Mouse (Mus musculus) forebrain, embryonic 10.5 days (tissue): ENCODE data around the gene Ift52. TPM values are rescaled to one million over a fixed set of nuclear protein-coding genes. Genes with fewer than 3 reads are reported as not detected.

Experiments used
- DNase-seq: peaks from one replicate; pipeline ENCODE4 v3.0.0-alpha.2; 2017; ENCODE audit warnings: low spot score; ENCODE audit errors: extremely low spot score
- H3K27ac ChIP-seq: fragments of 300-500 bp; sonication (generic); 2 replicates; pipeline ENCODE4 v1.5.1; 2016; ENCODE audit warnings: mild to moderate bottlenecking
- H3K27me3 ChIP-seq: fragments of 300-500 bp; sonication (generic); 2 replicates; pipeline ENCODE4 v1.6.1; 2016; ENCODE audit warnings: mild to moderate bottlenecking; ENCODE audit not compliant: poor library complexity, severe bottlenecking
- H3K36me3 ChIP-seq: fragments of 300-500 bp; sonication (generic); replicated peaks from 2 replicates; pipeline ENCODE4 v1.6.1; 2016; ENCODE audit warnings: mild to moderate bottlenecking, moderate library complexity
- H3K4me1 ChIP-seq: fragments of 300-500 bp; sonication (generic); 2 replicates; pipeline ENCODE4 v1.6.1; 2016
- H3K4me3 ChIP-seq: fragments of 300-500 bp; sonication (generic); 2 replicates; pipeline ENCODE4 v1.5.1; 2016; ENCODE audit warnings: mild to moderate bottlenecking, moderate library complexity
- H3K9me3 ChIP-seq: fragments of 300-500 bp; sonication (generic); 2 replicates; pipeline ENCODE4 v1.6.1; 2016; ENCODE audit warnings: mild to moderate bottlenecking, moderate library complexity
- WGBS: fragments of 180-500 bp; shearing (Covaris S2); methylation state at CpG from one replicate; pipeline ENCODE4 v1.1.7; 2016; 5-methylcytosine and 5-hydroxymethylcytosine counted together
- polyA plus RNA-seq: library from polyadenylated mRNA; unstranded; fragments of >200 nt; fragmentation: Nextera tagmentation; extraction: Ambion mirVana; gene quantifications from 2 replicates; pipeline ENCODE4 v1.2.1, GENCODE M21; 2016

The Ift52 gene
- 50.0 and 52.2 TPM in 2 replicates for polyA plus RNA-seq

GRCm38 (mm10) chr2:163016916-163017743 lies at the start of gene Ift52:
Gene Ift52, plus strand, starts transcription at chr2:163017354.
- Histone ChIP-seq H3K27me3 (no peaks in the 10 kb centered on the region), H3K27ac (peak within 1 kb of the TSS; percentile 91), H3K36me3 (no peaks in the 10 kb centered on the region; the same call in 1 of the 2 replicates), H3K9me3 (no peaks in the 10 kb centered on the region), H3K4me3 (peak within 1 kb of the TSS; percentile 93), H3K4me1 (peaks cover 13% of the 10 kb centered on the region)
- peak; percentile 91 for DNase-seq
- WGBS, result under 1% methylated on average over 57 of the region's 57 CpGs

DNA sequence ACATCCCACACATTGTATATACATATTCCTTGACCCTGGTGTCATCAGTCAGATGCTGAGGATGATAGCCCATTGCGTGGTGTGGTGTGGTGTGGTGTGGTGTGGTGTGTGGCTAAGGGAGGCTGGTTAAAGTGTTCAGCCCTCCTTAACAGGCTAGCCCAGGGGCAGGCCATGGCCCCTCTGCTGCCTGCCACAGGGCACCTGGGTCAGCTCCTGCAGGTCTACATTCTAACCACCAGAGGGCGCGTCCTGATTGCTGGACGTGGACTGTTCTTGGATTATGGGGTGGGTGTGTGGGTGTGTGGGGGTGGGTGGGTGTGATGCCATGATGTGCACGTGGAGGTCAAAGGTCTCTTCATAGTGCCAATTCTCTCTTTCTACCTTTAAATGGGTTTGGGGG lies 48.8 kb upstream of the Ift52 start:
- Histone ChIP-seq H3K36me3 (no peaks in the 10 kb centered on the region), H3K27ac (no peak overlapping the region), H3K9me3 (no peaks in the 10 kb centered on the region), H3K4me1 (peaks cover 8% of the 10 kb centered on the region), H3K27me3 (no peaks in the 10 kb centered on the region), H3K4me3 (no peak overlapping the region)
- peak; percentile 65 for DNase-seq
- WGBS, result 10% methylated on average over 5 of the region's 5 CpGs

DNA sequence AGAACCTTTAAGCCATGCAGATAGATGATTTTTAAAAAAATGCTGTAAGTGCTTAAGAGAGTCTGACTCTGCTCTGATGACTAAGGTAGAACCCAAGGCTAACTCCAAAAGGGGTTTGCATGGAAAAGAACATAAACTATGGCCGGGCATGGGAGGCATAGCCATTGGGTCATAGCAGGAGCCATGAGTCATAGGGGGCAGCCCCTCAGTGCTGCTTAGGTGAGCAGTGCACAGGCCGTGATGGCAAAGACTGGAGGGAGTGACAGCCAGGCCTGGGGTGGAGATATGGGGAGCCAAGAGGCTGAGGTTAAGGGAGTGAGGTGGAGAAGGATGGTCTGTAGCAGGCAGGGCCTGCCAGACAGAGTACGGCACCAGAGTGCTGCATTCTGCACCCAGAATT lies 48.1 kb upstream of the Ift52 start:
- Histone ChIP-seq H3K36me3 (no peaks in the 10 kb centered on the region), H3K9me3 (no peaks in the 10 kb centered on the region), H3K4me1 (peaks cover 15% of the 10 kb centered on the region), H3K27ac (no peak overlapping the region), H3K4me3 (no peak overlapping the region), H3K27me3 (no peaks in the 10 kb centered on the region)
- no peak for DNase-seq
- 80% methylated on average over 3 of the region's 3 CpGs for WGBS

DNA sequence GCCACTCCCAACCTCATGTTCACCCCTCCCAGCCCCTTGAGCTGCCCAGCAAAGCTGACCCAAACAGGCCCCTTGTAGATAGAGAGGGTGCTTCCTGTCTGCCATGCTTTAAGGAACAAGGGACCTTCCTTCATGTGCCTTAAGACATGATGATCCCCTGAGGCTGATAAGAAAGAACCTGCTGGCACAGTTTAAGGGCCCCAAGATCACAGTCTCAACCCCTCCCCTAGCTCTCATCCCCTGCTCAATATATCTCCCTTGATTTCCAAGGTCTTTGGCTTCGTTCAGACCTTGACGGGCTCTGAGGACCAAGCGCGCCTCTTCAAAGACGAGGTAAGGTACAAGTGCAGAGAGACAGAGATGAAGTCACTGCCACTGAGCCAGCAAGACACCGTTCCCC lies 46.3 kb upstream of the Ift52 start:
- no peaks in the 10 kb centered on the region for H3K36me3 ChIP-seq
- no peak for DNase-seq
- 92% methylated on average over 6 of the region's 6 CpGs for WGBS

GRCm38 (mm10) chr2:162972752-162973151 lies 44.4 kb upstream of the Ift52 start:
- no peaks in the 10 kb centered on the region for H3K36me3 ChIP-seq
- H3K4me3 ChIP-seq, result no peak overlapping the region
- H3K27me3 ChIP-seq, result no peaks in the 10 kb centered on the region
- no peak for DNase-seq
- no peaks in the 10 kb centered on the region for H3K9me3 ChIP-seq
- no peak overlapping the region for H3K27ac ChIP-seq
- peaks cover 22% of the 10 kb centered on the region for H3K4me1 ChIP-seq
- 73% methylated on average over 7 of the region's 7 CpGs for WGBS

More for the DNA sequence above, 46.3 kb upstream of the Ift52 start:
- Histone ChIP-seq H3K27me3 (no peaks in the 10 kb centered on the region), H3K4me3 (no peak overlapping the region), H3K27ac (no peak overlapping the region), H3K4me1 (peaks cover 22% of the 10 kb centered on the region), H3K9me3 (no peaks in the 10 kb centered on the region)

- H3K4me3 ChIP-seq, result no peak overlapping the region
- H3K27ac ChIP-seq, result peak overlapping the region; percentile 70; the same call in 1 of the 2 replicates
- no peaks in the 10 kb centered on the region for H3K36me3 ChIP-seq
- no peaks in the 10 kb centered on the region for H3K9me3 ChIP-seq
- H3K27me3 ChIP-seq, result no peaks in the 10 kb centered on the region
- H3K4me1 ChIP-seq, result peaks cover 22% of the 10 kb centered on the region
- 76% methylated on average over 5 of the region's 5 CpGs for WGBS
- no peak for DNase-seq
These were observed 43.9 kb upstream of the Ift52 start for GRCm38 (mm10) chr2:162973206-162973605.

DNA sequence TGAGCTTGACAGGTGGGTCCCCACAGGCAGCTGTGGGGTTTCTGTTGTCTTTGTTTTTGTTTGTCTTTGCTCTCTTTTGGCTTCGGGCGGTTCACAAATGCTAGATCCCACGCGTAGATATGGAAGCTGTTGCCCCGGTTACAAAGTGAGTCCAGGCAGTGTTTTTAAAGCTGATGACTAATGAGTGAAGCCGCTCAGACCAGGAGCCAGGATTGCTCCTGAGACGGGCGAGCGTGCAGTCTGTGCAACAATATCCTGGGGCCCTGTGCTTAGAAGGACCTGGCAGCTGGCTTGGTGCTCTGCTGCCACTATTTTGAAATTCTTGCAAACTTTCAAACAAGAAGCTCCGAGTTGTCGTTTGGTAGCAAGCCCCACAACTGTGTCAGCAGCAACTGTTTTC lies 43.5 kb upstream of the Ift52 start:
- H3K9me3 ChIP-seq, result no peaks in the 10 kb centered on the region
- H3K27ac ChIP-seq, result peak overlapping the region; percentile 70
- H3K36me3 ChIP-seq, result no peaks in the 10 kb centered on the region
- peaks cover 22% of the 10 kb centered on the region for H3K4me1 ChIP-seq
- H3K27me3 ChIP-seq, result no peaks in the 10 kb centered on the region
- DNase-seq, result peak; percentile 34
- 48% methylated on average over 11 of the region's 11 CpGs for WGBS
- H3K4me3 ChIP-seq, result no peak overlapping the region

DNA sequence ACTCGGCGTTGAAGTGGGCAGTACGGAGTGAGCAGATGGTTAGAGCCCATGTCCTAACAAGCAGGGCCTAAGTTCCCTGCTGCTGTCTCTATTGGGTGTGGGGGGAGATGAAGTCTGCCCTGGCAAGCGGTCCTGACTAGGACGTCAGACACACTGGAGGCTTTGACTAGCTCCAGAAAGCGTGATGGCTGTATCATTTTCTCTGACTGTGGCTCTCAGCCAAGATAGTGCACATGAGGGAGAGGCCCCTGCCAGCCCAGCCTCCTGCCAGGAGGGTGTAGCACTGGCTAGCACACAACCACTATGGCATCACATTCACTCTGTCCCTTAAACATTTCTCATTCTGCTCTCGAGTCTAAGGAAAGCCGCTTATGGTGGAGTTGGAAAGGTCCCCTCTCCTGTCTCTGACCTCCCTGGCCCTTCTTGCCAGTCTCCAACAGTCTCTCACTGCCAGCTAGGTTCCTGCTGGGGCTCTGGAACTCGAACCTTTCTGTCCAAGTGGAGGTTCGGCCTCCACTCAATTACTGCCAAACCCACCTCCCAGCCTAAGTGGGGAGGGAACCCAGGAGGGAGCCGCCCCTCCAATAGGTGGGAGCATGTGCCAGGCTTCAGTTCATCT lies 41.9 kb upstream of the Ift52 start:
- Histone ChIP-seq H3K9me3 (no peaks in the 10 kb centered on the region), H3K4me1 (peaks cover 22% of the 10 kb centered on the region), H3K27me3 (no peaks in the 10 kb centered on the region), H3K4me3 (no peak overlapping the region), H3K36me3 (no peaks in the 10 kb centered on the region), H3K27ac (0 out of 2 replicates have a peak overlapping the region, but pooled peaks have one; percentile 0)
- no peak for DNase-seq
- WGBS, result 85% methylated on average over 11 of the region's 11 CpGs

DNA sequence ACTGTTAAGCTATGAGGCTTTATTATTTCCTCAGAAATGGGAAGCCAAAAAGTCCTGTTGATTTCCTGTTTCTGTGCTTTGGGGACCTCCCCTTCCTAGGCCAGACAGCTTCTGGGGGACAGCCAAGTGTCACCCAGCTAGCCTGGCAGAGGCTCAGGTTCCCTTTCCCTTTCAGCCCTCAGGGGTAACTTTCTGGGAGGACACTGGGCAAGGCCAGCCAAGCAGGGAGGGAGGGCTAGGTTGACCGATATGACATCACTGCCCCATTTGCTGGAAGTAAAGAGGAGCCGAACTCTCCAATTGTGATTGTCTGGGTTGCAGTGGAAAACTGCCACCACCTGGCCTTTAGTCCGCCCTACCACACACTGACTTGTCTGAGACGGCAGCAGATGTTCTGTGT lies 41.2 kb upstream of the Ift52 start:
- no peak for DNase-seq
- Histone ChIP-seq H3K36me3 (no peaks in the 10 kb centered on the region), H3K4me1 (peaks cover 22% of the 10 kb centered on the region), H3K27ac (no peak overlapping the region), H3K9me3 (no peaks in the 10 kb centered on the region), H3K27me3 (no peaks in the 10 kb centered on the region), H3K4me3 (no peak overlapping the region)
- 76% methylated on average over 4 of the region's 4 CpGs for WGBS

DNA sequence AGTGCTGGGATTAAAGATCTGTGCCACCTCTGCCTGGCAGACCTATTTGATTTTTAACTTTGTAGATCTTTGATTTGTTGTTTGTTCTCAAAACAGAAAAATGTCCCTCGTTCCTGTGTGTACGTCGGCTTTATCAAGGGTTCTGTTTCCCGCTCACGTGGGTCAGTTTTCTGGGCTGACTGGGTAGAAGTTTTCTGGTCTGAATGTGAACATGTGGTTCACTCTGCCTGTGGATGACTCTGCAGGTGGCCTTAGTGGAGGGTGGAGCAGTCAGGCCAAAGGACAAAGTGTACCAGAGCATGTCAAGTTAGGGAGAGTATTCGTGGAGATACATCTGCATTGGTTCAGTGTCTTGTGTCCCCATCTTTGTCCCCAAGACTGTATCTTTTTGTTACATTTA lies 32.8 kb upstream of the Ift52 start:
- Histone ChIP-seq H3K4me1 (no peaks in the 10 kb centered on the region), H3K9me3 (no peaks in the 10 kb centered on the region), H3K4me3 (no peak overlapping the region), H3K36me3 (no peaks in the 10 kb centered on the region), H3K27me3 (no peaks in the 10 kb centered on the region), H3K27ac (no peak overlapping the region)
- 92% methylated on average over 6 of the region's 6 CpGs for whole genome bisulfite sequencing
- no peak for DNase-seq

- no peak overlapping the region for H3K27ac ChIP-seq
- 85% methylated on average over 3 of the region's 3 CpGs for WGBS
- H3K27me3 ChIP-seq, result no peaks in the 10 kb centered on the region
- H3K4me3 ChIP-seq, result no peak overlapping the region
- no peaks in the 10 kb centered on the region for H3K9me3 ChIP-seq
- DNase-seq, result no peak
- no peaks in the 10 kb centered on the region for H3K4me1 ChIP-seq
- H3K36me3 ChIP-seq, result no peaks in the 10 kb centered on the region
These were observed 31.2 kb upstream of the Ift52 start for GRCm38 (mm10) chr2:162985923-162986322.

- 87% methylated on average over 3 of the region's 3 CpGs for WGBS
- Histone ChIP-seq H3K27me3 (no peaks in the 10 kb centered on the region), H3K36me3 (no peaks in the 10 kb centered on the region), H3K4me1 (0 out of 2 replicates have a peak, but pooled peaks cover 3% of the 10 kb centered on the region), H3K27ac (no peak overlapping the region), H3K4me3 (no peak overlapping the region), H3K9me3 (no peaks in the 10 kb centered on the region)
- no peak for DNase-seq
These were observed 30.4 kb upstream of the Ift52 start for GRCm38 (mm10) chr2:162986764-162987163.

DNA sequence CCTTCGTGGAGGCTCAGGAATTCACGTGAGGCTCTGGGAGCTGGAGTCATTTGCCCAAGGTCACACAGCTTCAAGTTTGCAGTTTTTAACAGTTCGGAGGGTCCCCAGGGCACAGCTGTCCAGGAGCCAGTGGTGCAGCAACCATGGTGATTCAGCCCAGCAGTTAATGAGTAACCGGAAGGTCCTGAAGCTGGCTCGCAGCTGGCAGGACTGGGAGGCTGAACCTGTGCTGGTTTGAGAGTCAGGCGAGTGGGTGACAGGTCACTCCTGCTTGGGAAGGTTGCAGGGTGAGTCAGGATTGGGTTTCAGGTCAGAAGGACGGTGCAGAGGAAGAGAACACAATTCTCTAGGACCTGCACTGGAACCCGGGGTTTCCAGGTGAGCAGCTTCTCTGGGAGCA lies 29.9 kb upstream of the Ift52 start, which contains the start of gene Sgk2:
Gene Sgk2 (plus strand): TSS at position 113 of the 400 bp plus-strand sequence.
- 69% methylated on average over 8 of the region's 8 CpGs for WGBS
- no peaks in the 10 kb centered on the region for H3K36me3 ChIP-seq

More for the DNA sequence above, 29.9 kb upstream of the Ift52 start, which contains the start of gene Sgk2:
- Histone ChIP-seq H3K4me1 (0 out of 2 replicates have a peak, but pooled peaks cover 3% of the 10 kb centered on the region), H3K9me3 (no peaks in the 10 kb centered on the region), H3K4me3 (no peak within 1 kb of the TSS), H3K27ac (no peak within 1 kb of the TSS), H3K27me3 (no peaks in the 10 kb centered on the region)
- DNase-seq, result no peak
